17 mouse cellular contexts compared by ENCODE assay signal in genomic region chr12:78119855-78120254, GRCm38 (mm10).
A peak's percentile ranks its signal among the peaks of the same experiment; 100 is the strongest.
DNase-seq lines count a peak whose midpoint lies in the region; ATAC-seq and TF ChIP-seq lines count a peak whose summit lies in the region.
"Had no signal": no experiment of that assay in that cellular context is flagged by ENCODE, and none has a peak within 500 bp of the region (broad histone marks: within the 10 kb centered on the region; RNA-seq: fewer than 3 reads in every experiment).

No protein-coding gene starts in this region.

- no peaks in the 10 kb centered on the region for H3K27me3 ChIP-seq in intestine, embryonic 15.5 days (replicated peaks)
- H3K27me3 ChIP-seq in intestine, postnatal 0 days (replicated peaks; ENCODE audit: control insufficient read depth, insufficient read depth, low read length) = no peaks in the 10 kb centered on the region
- H3K27me3 ChIP-seq in intestine, embryonic 16.5 days (replicated peaks; ENCODE audit: control insufficient read depth, insufficient read depth, low read length) = no peaks in the 10 kb centered on the region
- H3K27me3 ChIP-seq: liver, embryonic 15.5 days had no signal

- 47% methylated on average over 5 of the region's 5 CpGs for WGBS in intestine, embryonic 15.5 days
- WGBS in intestine, postnatal 0 days = 24% methylated on average over 5 of the region's 5 CpGs
- 50% methylated on average over 5 of the region's 5 CpGs for WGBS in intestine, embryonic 16.5 days

- H3K4me1 ChIP-seq in intestine, embryonic 15.5 days (replicated peaks) = no peaks in the 10 kb centered on the region
- H3K4me1 ChIP-seq in intestine, postnatal 0 days (replicated peaks; ENCODE audit: control insufficient read depth, insufficient read depth, low read length) = no peaks in the 10 kb centered on the region
- no peaks in the 10 kb centered on the region for H3K4me1 ChIP-seq in intestine, embryonic 16.5 days (ENCODE audit: control insufficient read depth, insufficient read depth, low read length)
- H3K4me1 ChIP-seq: hindbrain, embryonic 10.5 days; limb, embryonic 10.5 days; liver, embryonic 15.5 days had no signal

- H3K4me2 ChIP-seq in intestine, embryonic 15.5 days (replicated peaks) = no peak overlapping the region
- no peak overlapping the region for H3K4me2 ChIP-seq in intestine, postnatal 0 days (replicated peaks; ENCODE audit: low read depth)
- H3K4me2 ChIP-seq in intestine, embryonic 16.5 days (ENCODE audit: low read depth, low read length) = no peak overlapping the region
- H3K4me2 ChIP-seq: liver, embryonic 15.5 days had no signal

- H3K36me3 ChIP-seq in intestine, embryonic 15.5 days = no peaks in the 10 kb centered on the region
- no peaks in the 10 kb centered on the region for H3K36me3 ChIP-seq in intestine, postnatal 0 days (ENCODE audit: control insufficient read depth, insufficient read depth)
- no peaks in the 10 kb centered on the region for H3K36me3 ChIP-seq in intestine, embryonic 16.5 days (ENCODE audit: control insufficient read depth, insufficient read depth, low read length)
- H3K36me3 ChIP-seq: hindbrain, embryonic 10.5 days; limb, embryonic 10.5 days; liver, embryonic 15.5 days had no signal

- no peak overlapping the region for H3K9ac ChIP-seq in intestine, embryonic 15.5 days
- no peak overlapping the region for H3K9ac ChIP-seq in intestine, postnatal 0 days (ENCODE audit: low read depth, low read length)
- no peak overlapping the region for H3K9ac ChIP-seq in intestine, embryonic 16.5 days (ENCODE audit: low read depth, low read length)
- H3K9ac ChIP-seq: liver, embryonic 15.5 days had no signal

- peak; percentile 8 for DNase-seq in ZHBTc4 (ENCODE audit: low read depth, low spot score)
- DNase-seq in adrenal gland, adult 8-10 months = peak; percentile 65
- DNase-seq in thymus, postnatal 14 days = no peak
- no peak for DNase-seq in thymus, postnatal 0 days (ENCODE audit: low spot score)
- DNase-seq: cerebellum, adult 8-10 months; embryo, embryonic 11 days; gastrocnemius, postnatal 25 days; retina, postnatal 1 day had no signal

- H3K27ac ChIP-seq in intestine, embryonic 15.5 days = no peak overlapping the region
- H3K27ac ChIP-seq in intestine, postnatal 0 days (ENCODE audit: low read depth, low read length) = no peak overlapping the region
- H3K27ac ChIP-seq in intestine, embryonic 16.5 days (ENCODE audit: low read length) = no peak overlapping the region
- H3K27ac ChIP-seq: hindbrain, embryonic 10.5 days; limb, embryonic 10.5 days; liver, embryonic 15.5 days; macrophage had no signal

- H3K4me3 ChIP-seq in intestine, embryonic 15.5 days (replicated peaks) = no peak overlapping the region
- H3K4me3 ChIP-seq in intestine, postnatal 0 days (ENCODE audit: low read depth, low read length) = no peak overlapping the region
- no peak overlapping the region for H3K4me3 ChIP-seq in intestine, embryonic 16.5 days (ENCODE audit: low read length)
- H3K4me3 ChIP-seq: hindbrain, embryonic 10.5 days; limb, embryonic 10.5 days; liver, embryonic 15.5 days had no signal

- no peak for TF ChIP-seq CTCF in intestine, postnatal 0 days (IDR thresholded peaks at IDR 0.05; ENCODE audit: low read depth)

- H3K9me3 ChIP-seq in intestine, embryonic 15.5 days = no peaks in the 10 kb centered on the region
- no peaks in the 10 kb centered on the region for H3K9me3 ChIP-seq in intestine, postnatal 0 days (ENCODE audit: control insufficient read depth)
- H3K9me3 ChIP-seq in intestine, embryonic 16.5 days (ENCODE audit: control insufficient read depth, low read length) = no peaks in the 10 kb centered on the region
- H3K9me3 ChIP-seq: hindbrain, embryonic 10.5 days; limb, embryonic 10.5 days; liver, embryonic 15.5 days had no signal

- ATAC-seq in intestine, embryonic 15.5 days = peak; percentile 57
- ATAC-seq in intestine, postnatal 0 days = no peak
- peak; percentile 79 for ATAC-seq in intestine, embryonic 16.5 days
- ATAC-seq: CD4-positive, CD25-positive, alpha-beta regulatory T cell, adult 4 months; midbrain, embryonic 16.5 days had no signal

Comparison
In these comparisons a context has a peak if more than half of its experiments do, and no peak if none do; other contexts are left out.
1. DNase-seq: peak in ZHBTc4 (single experiment) and adrenal gland, adult 8-10 months (single experiment); none in thymus, postnatal 14 days (single experiment) and thymus, postnatal 0 days (single experiment).